Mouse (Mus musculus) stomach, embryonic 14.5 days (tissue): Measurements from ENCODE around the gene Ell. TPM values are rescaled to one million over a fixed set of nuclear protein-coding genes. Genes with fewer than 3 reads are reported as not detected.

Experiments used
- ATAC-seq: fragments of 200-750 bp; cut with Nextera tagmentation; 2 replicates; pipeline ENCODE4 v1.8.0; 2017; ENCODE audit warnings: low read depth, moderate TSS enrichment; ENCODE audit not compliant: insufficient number of reproducible peaks, insufficient read depth, low FRiP score
- H3K27ac ChIP-seq: fragments of 300-500 bp; sonication (generic); 2 replicates; pipeline ENCODE4 v1.5.1; 2014; ENCODE audit warnings: mild to moderate bottlenecking, low read length, moderate library complexity, mixed read lengths
- H3K27me3 ChIP-seq: fragments of 300-500 bp; sonication (generic); 2 replicates; pipeline ENCODE4 v1.6.1; 2014; ENCODE audit warnings: low read length, control low read depth, mixed read lengths; ENCODE audit not compliant: control insufficient read depth, insufficient read depth
- H3K36me3 ChIP-seq: fragments of 300-500 bp; sonication (generic); 2 replicates; pipeline ENCODE4 v1.6.1; 2014; ENCODE audit warnings: mild to moderate bottlenecking, control low read depth, low read length, moderate library complexity, mixed read lengths; ENCODE audit not compliant: control insufficient read depth, insufficient read depth
- H3K4me1 ChIP-seq: fragments of 300-500 bp; sonication (generic); 2 replicates; pipeline ENCODE4 v1.6.1; 2014; ENCODE audit warnings: low read length, control low read depth, mixed read lengths; ENCODE audit not compliant: control insufficient read depth, insufficient read depth
- H3K4me2 ChIP-seq: fragments of 300-500 bp; sonication (generic); replicated peaks from 2 replicates; pipeline ENCODE4 v1.6.1; 2014; ENCODE audit warnings: low read depth, low read length, control low read depth
- H3K4me3 ChIP-seq: fragments of 300-500 bp; sonication (generic); 2 replicates; pipeline ENCODE4 v1.5.1; 2014; ENCODE audit warnings: low read depth, low read length, control low read depth
- H3K9ac ChIP-seq: fragments of 300-500 bp; sonication (generic); replicated peaks from 2 replicates; pipeline ENCODE4 v1.6.1; 2014; ENCODE audit warnings: low read depth, mild to moderate bottlenecking, control low read depth, low read length, moderate library complexity, mixed read lengths
- H3K9me3 ChIP-seq: fragments of 300-500 bp; sonication (generic); 2 replicates; pipeline ENCODE4 v1.6.1; 2016; ENCODE audit warnings: low read depth, low read length, control low read depth; ENCODE audit not compliant: control insufficient read depth
- WGBS: fragments of 180-500 bp; shearing (Covaris S2); extraction: QIAGEN DNeasy Blood & Tissue Kit; methylation state at CpG from one replicate; pipeline ENCODE4 v1.1.7; 2014; 5-methylcytosine and 5-hydroxymethylcytosine counted together
- polyA plus RNA-seq: library from polyadenylated mRNA; unstranded; fragments of >200 nt; fragmentation: Nextera tagmentation; extraction: Ambion mirVana; gene quantifications from 2 replicates; pipeline ENCODE4 v1.2.1, GENCODE M21; 2014

Ell gene
- polyA plus RNA-seq, 1 experiment from 2014 or later = 17.9 TPM

GRCm38 (mm10) chr8:70528182-70528797 is 11.0 kb upstream of the Ell start:
- peak overlapping the region; percentile 81 for H3K4me3 ChIP-seq
- peaks cover 33% of the 10 kb centered on the region for H3K36me3 ChIP-seq
- H3K9ac ChIP-seq = peak overlapping the region; percentile 91
- H3K27ac ChIP-seq = peak overlapping the region; percentile 89
- 22% methylated on average over 13 of the region's 13 CpGs for WGBS
- H3K27me3 ChIP-seq = no peaks in the 10 kb centered on the region
- no peaks in the 10 kb centered on the region for H3K9me3 ChIP-seq
- peak overlapping the region; percentile 77 for H3K4me2 ChIP-seq
- H3K4me1 ChIP-seq = peaks cover 15% of the 10 kb centered on the region
- no peak for ATAC-seq

- 78% methylated on average over 5 of the region's 5 CpGs for WGBS
- Histone ChIP-seq H3K27me3 (no peaks in the 10 kb centered on the region), H3K9ac (no peak overlapping the region), H3K4me2 (no peak overlapping the region), H3K4me1 (peaks cover 13% of the 10 kb centered on the region), H3K9me3 (no peaks in the 10 kb centered on the region), H3K4me3 (no peak overlapping the region), H3K36me3 (peaks cover 38% of the 10 kb centered on the region), H3K27ac (no peak overlapping the region)
- no peak for ATAC-seq
Measured at GRCm38 (mm10) chr8:70529299-70529698, 10.0 kb upstream of the Ell start.

GRCm38 (mm10) chr8:70529741-70530161 is 9.5 kb upstream of the Ell start:
- ATAC-seq = no peak
- H3K36me3 ChIP-seq = peaks cover 42% of the 10 kb centered on the region
- no peak overlapping the region for H3K9ac ChIP-seq
- no peaks in the 10 kb centered on the region for H3K27me3 ChIP-seq
- H3K4me3 ChIP-seq = no peak overlapping the region
- no peak overlapping the region for H3K27ac ChIP-seq
- H3K4me1 ChIP-seq = peaks cover 13% of the 10 kb centered on the region
- no peaks in the 10 kb centered on the region for H3K9me3 ChIP-seq
- H3K4me2 ChIP-seq = no peak overlapping the region
- WGBS = 93% methylated on average over 3 of the region's 3 CpGs

- Histone ChIP-seq H3K36me3 (peaks cover 46% of the 10 kb centered on the region), H3K4me2 (no peak overlapping the region), H3K4me1 (peaks cover 13% of the 10 kb centered on the region), H3K27ac (no peak overlapping the region), H3K9me3 (no peaks in the 10 kb centered on the region), H3K4me3 (no peak overlapping the region), H3K27me3 (no peaks in the 10 kb centered on the region), H3K9ac (no peak overlapping the region)
- 92% methylated on average over 2 of the region's 2 CpGs for WGBS
- no peak for ATAC-seq
Measured at GRCm38 (mm10) chr8:70530314-70530713, 8.9 kb upstream of the Ell start.

GRCm38 (mm10) chr8:70534281-70534680 is 5.0 kb upstream of the Ell start:
- Histone ChIP-seq H3K27ac (no peak overlapping the region), H3K4me2 (no peak overlapping the region), H3K9ac (no peak overlapping the region), H3K27me3 (no peaks in the 10 kb centered on the region), H3K9me3 (no peaks in the 10 kb centered on the region), H3K4me1 (peaks cover 5% of the 10 kb centered on the region; the same call in 1 of the 2 replicates), H3K4me3 (no peak overlapping the region), H3K36me3 (peaks cover 64% of the 10 kb centered on the region)
- ATAC-seq = no peak
- WGBS = 93% methylated on average over 12 of the region's 12 CpGs

- no peak overlapping the region for H3K27ac ChIP-seq
- no peak overlapping the region for H3K9ac ChIP-seq
- H3K36me3 ChIP-seq = peaks cover 59% of the 10 kb centered on the region
- peaks cover 7% of the 10 kb centered on the region for H3K4me1 ChIP-seq
- no peak overlapping the region for H3K4me3 ChIP-seq
- no peak for ATAC-seq
- H3K27me3 ChIP-seq = no peaks in the 10 kb centered on the region
- WGBS = 91% methylated on average over 3 of the region's 3 CpGs
- H3K4me2 ChIP-seq = no peak overlapping the region
- no peaks in the 10 kb centered on the region for H3K9me3 ChIP-seq
Measured at GRCm38 (mm10) chr8:70535221-70535620, 4.0 kb upstream of the Ell start.

GRCm38 (mm10) chr8:70535701-70536100 is 3.6 kb upstream of the Ell start:
- H3K9me3 ChIP-seq = no peaks in the 10 kb centered on the region
- peaks cover 12% of the 10 kb centered on the region for H3K4me1 ChIP-seq
- no peak overlapping the region for H3K9ac ChIP-seq
- no peak overlapping the region for H3K4me3 ChIP-seq
- no peak overlapping the region for H3K27ac ChIP-seq
- no peak for ATAC-seq
- 90% methylated on average over 2 of the region's 2 CpGs for WGBS
- H3K27me3 ChIP-seq = no peaks in the 10 kb centered on the region
- H3K4me2 ChIP-seq = no peak overlapping the region
- peaks cover 55% of the 10 kb centered on the region for H3K36me3 ChIP-seq

GRCm38 (mm10) chr8:70538024-70538579 is 1.2 kb upstream of the Ell start:
- WGBS = 13% methylated on average over 24 of the region's 24 CpGs
- peak overlapping the region; percentile 86 for H3K27ac ChIP-seq
- H3K27me3 ChIP-seq = no peaks in the 10 kb centered on the region
- peak overlapping the region; percentile 96 for H3K4me2 ChIP-seq
- H3K9ac ChIP-seq = no peak overlapping the region
- H3K9me3 ChIP-seq = no peaks in the 10 kb centered on the region
- H3K4me3 ChIP-seq = peak overlapping the region; percentile 82
- H3K36me3 ChIP-seq = peaks cover 31% of the 10 kb centered on the region; the same call in 1 of the 2 replicates
- peaks cover 18% of the 10 kb centered on the region for H3K4me1 ChIP-seq
- ATAC-seq = peak; percentile 16; the same call in 1 of the 2 replicates
